Mouse (Mus musculus) liver, embryonic 12.5 days (tissue): ENCODE results near the gene Fam111a. TPM values are rescaled to one million over a fixed set of nuclear protein-coding genes. Genes with fewer than 3 reads are reported as not detected.

ENCODE experiments used
- ATAC-seq: fragments of 200-750 bp; cut with Nextera tagmentation; 2 replicates; pipeline ENCODE4 v1.8.0; 2017; ENCODE audit warnings: moderate number of reproducible peaks, mild to moderate bottlenecking, moderate library complexity
- H3K27ac ChIP-seq: fragments of 300-500 bp; sonication (generic); 2 replicates; pipeline ENCODE4 v1.5.1; 2016; ENCODE audit warnings: mild to moderate bottlenecking
- H3K27me3 ChIP-seq: fragments of 300-500 bp; sonication (generic); replicated peaks from 2 replicates; pipeline ENCODE4 v1.6.1; 2016; ENCODE audit warnings: mild to moderate bottlenecking, moderate library complexity
- H3K36me3 ChIP-seq: fragments of 300-500 bp; sonication (generic); 2 replicates; pipeline ENCODE4 v1.6.1; 2016; ENCODE audit warnings: mild to moderate bottlenecking, moderate library complexity
- H3K4me1 ChIP-seq: fragments of 300-500 bp; sonication (generic); 2 replicates; pipeline ENCODE4 v1.6.1; 2016
- H3K4me2 ChIP-seq: fragments of 300-500 bp; sonication (generic); 2 replicates; pipeline ENCODE4 v1.6.1; 2016; ENCODE audit warnings: mild to moderate bottlenecking, moderate library complexity
- H3K4me3 ChIP-seq: fragments of 300-500 bp; sonication (generic); 2 replicates; pipeline ENCODE4 v1.5.1; 2016; ENCODE audit warnings: mild to moderate bottlenecking, moderate library complexity
- H3K9ac ChIP-seq: fragments of 300-500 bp; sonication (generic); 2 replicates; pipeline ENCODE4 v1.6.1; 2016; ENCODE audit warnings: mild to moderate bottlenecking, moderate library complexity
- H3K9me3 ChIP-seq: fragments of 300-500 bp; sonication (generic); replicated peaks from 2 replicates; pipeline ENCODE4 v1.6.1; 2016; ENCODE audit warnings: mild to moderate bottlenecking, moderate library complexity
- WGBS: fragments of 180-500 bp; shearing (Covaris S2); methylation state at CpG from one replicate; pipeline ENCODE4 v1.1.7; 2016; ENCODE audit not compliant: insufficient replicate concordance; 5-methylcytosine and 5-hydroxymethylcytosine counted together
- polyA plus RNA-seq: library from polyadenylated mRNA; unstranded; fragments of >200 nt; fragmentation: Nextera tagmentation; extraction: Ambion mirVana; gene quantifications from 2 replicates; pipeline ENCODE4 v1.2.1, GENCODE M21; 2016

The Fam111a gene
- polyA plus RNA-seq, 1 experiment from 2014 or later, result 34.1 TPM

DNA sequence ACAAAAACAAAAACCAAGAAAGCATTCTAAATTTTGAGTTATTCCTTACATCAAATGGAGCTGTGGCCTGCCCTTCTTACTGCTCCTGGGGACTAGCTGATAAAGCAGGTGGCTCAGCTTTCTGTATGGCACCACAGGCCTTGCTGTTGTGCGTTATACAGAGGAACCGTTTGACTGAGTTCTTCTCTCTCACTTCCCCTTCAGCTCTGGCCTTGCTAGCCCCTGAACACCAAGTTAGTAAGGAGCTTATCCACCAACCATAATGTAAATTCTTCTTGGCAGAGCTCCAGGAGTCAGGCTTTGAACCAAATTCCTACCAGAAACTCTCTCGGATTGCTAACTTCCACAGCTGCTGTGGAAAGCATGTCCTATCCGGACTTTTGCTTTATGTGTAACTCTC, 21.5 kb downstream of the Fam111a start:
- WGBS, result 41% methylated on average over 4 of the region's 4 CpGs
- Histone ChIP-seq H3K4me1 (no peaks in the 10 kb centered on the region), H3K9ac (no peak overlapping the region), H3K9me3 (no peaks in the 10 kb centered on the region), H3K27me3 (no peaks in the 10 kb centered on the region), H3K27ac (no peak overlapping the region), H3K4me3 (no peak overlapping the region), H3K36me3 (no peaks in the 10 kb centered on the region), H3K4me2 (no peak overlapping the region)
- no peak for ATAC-seq

DNA sequence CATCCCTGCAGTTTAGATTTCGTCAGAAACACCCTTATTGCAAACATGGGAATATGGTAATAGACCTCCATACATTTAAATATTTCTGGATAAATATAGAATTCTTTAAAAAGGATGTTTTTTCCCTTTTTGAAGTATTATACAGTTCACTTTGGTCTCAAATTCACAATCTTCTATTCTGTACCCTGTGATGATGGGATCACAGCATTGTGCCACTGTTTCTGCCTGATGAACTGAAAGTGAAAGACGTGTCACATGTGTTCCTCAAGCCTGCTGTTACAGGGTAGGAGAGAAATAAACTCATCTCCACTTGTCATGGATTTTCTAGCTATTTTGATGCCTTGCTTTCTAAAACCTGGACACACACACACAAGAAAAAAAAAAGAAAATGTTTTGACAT, 25.3 kb downstream of the Fam111a start:
- ATAC-seq, result no peak
- Histone ChIP-seq H3K4me3 (no peak overlapping the region), H3K36me3 (peaks cover under 1% of the 10 kb centered on the region; the same call in 1 of the 2 replicates), H3K9me3 (no peaks in the 10 kb centered on the region), H3K4me2 (no peak overlapping the region), H3K27me3 (no peaks in the 10 kb centered on the region), H3K4me1 (peaks cover 31% of the 10 kb centered on the region), H3K9ac (no peak overlapping the region), H3K27ac (no peak overlapping the region)
- 56% methylated on average over 2 of the region's 2 CpGs for WGBS

DNA sequence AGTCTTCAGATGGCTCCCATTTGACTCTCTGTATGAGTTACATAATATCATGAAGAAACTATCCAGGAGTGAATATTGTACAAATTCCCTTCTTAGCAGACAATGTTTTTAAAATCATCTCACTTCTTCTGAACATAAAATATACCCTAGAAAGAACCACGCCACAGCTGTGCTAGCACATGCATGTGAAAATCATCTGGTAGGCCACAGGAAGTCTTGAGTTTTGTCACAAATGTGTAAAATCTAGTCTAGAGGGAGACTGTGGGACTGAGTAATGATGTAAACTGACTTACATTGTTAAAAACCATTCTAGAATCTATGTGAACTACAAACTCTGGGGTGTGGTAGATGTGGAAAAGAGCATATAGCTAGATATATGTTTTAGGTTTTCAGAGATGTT, 26.1 kb downstream of the Fam111a start:
- H3K36me3 ChIP-seq, result peaks cover 7% of the 10 kb centered on the region
- ATAC-seq, result no peak
- H3K27ac ChIP-seq, result no peak overlapping the region
- no peak overlapping the region for H3K4me2 ChIP-seq
- no peaks in the 10 kb centered on the region for H3K9me3 ChIP-seq
- no peak overlapping the region for H3K9ac ChIP-seq
- H3K4me3 ChIP-seq, result no peak overlapping the region
- WGBS, result 73% methylated on average over 1 of the region's 1 CpGs
- H3K4me1 ChIP-seq, result peaks cover 40% of the 10 kb centered on the region
- no peaks in the 10 kb centered on the region for H3K27me3 ChIP-seq

DNA sequence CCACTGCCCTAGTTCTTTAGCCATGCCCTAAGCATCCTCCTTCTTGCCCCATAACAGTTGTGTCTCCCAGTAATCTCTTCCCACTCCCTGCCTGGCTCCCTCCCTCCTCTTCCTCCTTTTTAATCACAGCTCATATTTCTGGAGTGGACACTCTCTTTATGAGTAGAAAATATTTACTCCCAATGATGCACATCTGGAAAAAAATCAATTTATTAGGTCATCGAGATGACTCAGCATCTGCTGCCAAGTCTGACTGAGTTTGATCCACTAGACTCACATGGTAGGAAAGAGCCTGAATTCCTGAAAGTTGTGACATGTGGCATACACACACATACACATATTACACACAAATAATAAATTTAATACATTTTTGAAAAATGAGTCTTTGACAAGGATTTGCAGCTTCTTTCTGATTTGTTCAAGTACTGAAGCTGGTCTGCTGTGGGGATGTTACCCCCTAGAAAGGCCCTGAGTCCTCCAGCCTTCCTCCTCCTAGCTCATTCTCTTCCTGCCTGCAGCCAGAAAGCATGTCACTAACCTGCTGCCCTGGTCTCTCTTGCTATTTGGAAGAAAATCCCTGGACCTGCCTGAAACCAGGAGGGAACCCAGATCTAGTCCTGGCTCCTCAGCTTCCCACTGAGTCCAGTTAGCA, 27.2 kb downstream of the Fam111a start:
- H3K36me3 ChIP-seq, result peaks cover 18% of the 10 kb centered on the region
- H3K4me3 ChIP-seq, result peak overlapping the region; percentile 74
- 58% methylated on average over 1 of the region's 1 CpGs for WGBS
- no peaks in the 10 kb centered on the region for H3K27me3 ChIP-seq
- H3K9me3 ChIP-seq, result no peaks in the 10 kb centered on the region
- ATAC-seq, result peak; percentile 22; the same call in 1 of the 2 replicates
- H3K4me2 ChIP-seq, result peak overlapping the region; percentile 80
- peak overlapping the region; percentile 78 for H3K27ac ChIP-seq
- H3K9ac ChIP-seq, result peak overlapping the region; percentile 60
- H3K4me1 ChIP-seq, result peaks cover 44% of the 10 kb centered on the region

DNA sequence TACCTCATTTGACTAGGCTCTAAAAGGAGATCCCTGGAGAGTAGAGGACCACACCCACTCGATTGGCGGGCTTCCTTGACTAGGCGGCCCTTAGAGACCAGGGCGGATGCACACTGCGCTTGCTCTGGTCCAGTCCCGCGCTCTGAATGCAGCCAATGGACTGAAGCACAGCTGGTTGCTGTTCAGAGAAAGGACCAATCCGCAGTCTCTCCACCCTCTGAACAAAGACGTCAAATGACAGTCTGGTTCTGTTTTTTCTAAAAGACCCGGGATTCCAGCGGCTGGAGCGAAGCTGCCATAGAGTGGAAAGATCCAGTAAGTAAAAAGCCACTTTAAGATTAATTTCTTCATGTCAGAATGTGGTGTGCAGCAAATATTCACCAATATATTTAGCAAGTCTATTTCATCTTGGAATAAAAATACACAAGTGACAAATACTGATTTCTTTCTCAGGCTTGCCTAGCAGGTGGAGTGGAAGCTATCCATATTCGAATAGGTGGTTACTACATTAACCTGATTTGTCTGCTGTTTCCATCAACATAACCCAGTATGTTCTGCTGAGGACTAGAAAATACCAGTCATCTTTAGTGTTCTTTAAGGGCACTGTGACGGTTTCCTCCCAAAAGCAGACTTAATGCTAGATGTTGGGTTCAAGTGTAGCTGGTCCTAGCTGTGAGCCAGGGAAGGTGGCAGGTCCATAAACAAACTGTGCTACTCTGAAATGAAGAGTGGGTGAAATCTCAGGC, 27.9 kb downstream of the Fam111a start:
- Histone ChIP-seq H3K27ac (peak overlapping the region; percentile 81), H3K9me3 (no peaks in the 10 kb centered on the region), H3K36me3 (peaks cover 25% of the 10 kb centered on the region), H3K4me2 (peak overlapping the region; percentile 80), H3K4me3 (peak overlapping the region; percentile 74), H3K27me3 (no peaks in the 10 kb centered on the region), H3K4me1 (peaks cover 49% of the 10 kb centered on the region), H3K9ac (peak overlapping the region; percentile 82)
- WGBS, result 4% methylated on average over 14 of the region's 14 CpGs
- ATAC-seq, result peak; percentile 100

DNA sequence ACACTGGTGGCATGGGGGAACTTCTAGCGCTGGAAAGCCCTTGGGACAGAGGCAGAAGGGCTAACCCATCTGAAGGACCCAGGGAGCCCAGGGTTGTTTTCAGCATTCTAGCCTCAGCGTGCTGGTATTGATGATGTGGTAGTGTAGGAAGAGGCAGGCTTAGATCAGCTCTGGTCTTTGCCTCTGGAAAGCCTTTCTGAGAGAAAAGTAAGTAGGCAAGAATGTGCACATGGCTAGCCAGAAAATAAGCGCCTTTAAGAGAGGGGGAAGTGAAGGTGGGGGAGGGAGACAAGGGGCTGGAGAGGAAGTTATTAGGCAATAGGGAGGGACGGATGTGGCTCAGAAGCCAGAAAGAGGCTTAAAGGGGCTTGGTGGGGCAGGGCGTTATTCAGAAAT, 28.5 kb downstream of the Fam111a start:
- WGBS, result 4% methylated on average over 5 of the region's 5 CpGs
- peak overlapping the region; percentile 82 for H3K9ac ChIP-seq
- H3K9me3 ChIP-seq, result no peaks in the 10 kb centered on the region
- H3K4me3 ChIP-seq, result peak overlapping the region; percentile 74
- no peaks in the 10 kb centered on the region for H3K27me3 ChIP-seq
- H3K36me3 ChIP-seq, result peaks cover 30% of the 10 kb centered on the region
- H3K4me1 ChIP-seq, result peaks cover 49% of the 10 kb centered on the region
- H3K27ac ChIP-seq, result peak overlapping the region; percentile 81
- ATAC-seq, result no peak; the same call in 1 of the 2 replicates
- peak overlapping the region; percentile 80 for H3K4me2 ChIP-seq

DNA sequence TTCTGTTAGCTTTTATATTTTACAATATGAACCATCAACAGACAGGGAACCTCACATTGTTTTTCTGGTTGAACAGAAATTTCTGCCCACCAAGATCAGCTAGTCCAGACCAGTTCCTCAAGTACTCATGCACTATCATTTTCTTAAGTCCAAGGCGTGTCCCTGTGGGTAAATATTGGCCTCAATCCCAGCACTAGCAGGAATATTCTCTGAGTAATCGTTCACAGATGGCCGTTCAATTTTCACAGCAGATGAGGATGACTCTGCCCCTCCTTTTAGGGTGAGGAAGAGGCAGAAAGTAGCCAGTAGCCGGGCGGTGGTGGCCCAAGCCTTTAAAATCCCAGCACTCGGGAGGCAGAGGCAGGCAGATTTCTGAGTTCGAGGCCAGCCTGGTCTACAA, 29.6 kb downstream of the Fam111a start:
- peaks cover 35% of the 10 kb centered on the region for H3K36me3 ChIP-seq
- ATAC-seq, result no peak
- H3K27ac ChIP-seq, result peak overlapping the region; percentile 1; the same call in 1 of the 2 replicates
- H3K9ac ChIP-seq, result peak overlapping the region; percentile 82
- 56% methylated on average over 7 of the region's 7 CpGs for WGBS
- H3K9me3 ChIP-seq, result no peaks in the 10 kb centered on the region
- peaks cover 49% of the 10 kb centered on the region for H3K4me1 ChIP-seq
- H3K4me2 ChIP-seq, result peak overlapping the region; percentile 80
- peak overlapping the region; percentile 74 for H3K4me3 ChIP-seq
- no peaks in the 10 kb centered on the region for H3K27me3 ChIP-seq

DNA sequence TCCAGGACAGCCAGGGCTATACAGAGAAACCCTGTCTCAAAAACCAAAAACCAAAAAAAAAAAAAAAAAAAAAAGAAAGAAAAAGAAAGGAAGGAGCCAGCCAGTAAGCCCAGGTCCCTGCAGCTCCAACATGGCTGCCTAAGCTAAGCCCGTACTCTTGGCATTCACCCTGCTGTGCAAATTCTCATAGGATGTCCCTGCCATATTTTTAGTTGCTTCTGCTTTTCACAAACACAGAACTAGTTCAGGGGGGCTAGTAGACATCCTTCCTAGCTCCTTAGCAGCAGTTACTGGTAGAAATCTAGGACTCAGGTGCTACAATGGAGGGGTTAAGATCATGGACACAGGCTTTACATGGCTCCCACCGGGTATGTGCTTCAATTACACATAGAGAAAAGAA, 30.0 kb downstream of the Fam111a start:
- Histone ChIP-seq H3K27ac (peak overlapping the region; percentile 34; the same call in 1 of the 2 replicates), H3K27me3 (no peaks in the 10 kb centered on the region), H3K36me3 (peaks cover 35% of the 10 kb centered on the region), H3K4me3 (peak overlapping the region; percentile 74), H3K4me2 (peak overlapping the region; percentile 80), H3K4me1 (peaks cover 49% of the 10 kb centered on the region), H3K9ac (peak overlapping the region; percentile 42; the same call in 1 of the 2 replicates), H3K9me3 (no peaks in the 10 kb centered on the region)
- 69% methylated on average over 2 of the region's 2 CpGs for WGBS
- no peak for ATAC-seq

DNA sequence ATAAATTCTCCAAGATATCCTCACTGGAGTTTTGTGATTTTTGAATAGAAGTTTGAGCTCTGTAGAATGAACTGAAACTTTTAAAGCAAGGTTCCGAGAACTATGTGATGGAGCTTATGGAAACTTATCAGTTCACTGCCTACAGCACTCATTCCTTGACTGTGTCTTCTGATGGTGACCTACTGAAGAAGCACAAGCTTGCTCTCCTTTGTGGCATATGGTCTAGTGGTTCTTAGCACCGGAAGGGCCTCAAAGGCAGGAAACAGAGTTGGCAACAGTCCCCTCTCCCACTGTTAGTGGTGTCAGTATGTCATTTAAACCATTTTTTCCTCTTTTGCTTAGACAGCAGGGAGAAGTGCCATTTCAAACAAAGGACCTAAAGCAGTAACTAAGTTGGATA, 31.1 kb downstream of the Fam111a start:
- Histone ChIP-seq H3K4me2 (peak overlapping the region; percentile 80), H3K27ac (no peak overlapping the region), H3K4me3 (no peak overlapping the region), H3K4me1 (peaks cover 49% of the 10 kb centered on the region), H3K9ac (no peak overlapping the region), H3K36me3 (peaks cover 35% of the 10 kb centered on the region), H3K9me3 (no peaks in the 10 kb centered on the region), H3K27me3 (no peaks in the 10 kb centered on the region)
- WGBS, result 52% methylated on average over 2 of the region's 2 CpGs
- ATAC-seq, result no peak

DNA sequence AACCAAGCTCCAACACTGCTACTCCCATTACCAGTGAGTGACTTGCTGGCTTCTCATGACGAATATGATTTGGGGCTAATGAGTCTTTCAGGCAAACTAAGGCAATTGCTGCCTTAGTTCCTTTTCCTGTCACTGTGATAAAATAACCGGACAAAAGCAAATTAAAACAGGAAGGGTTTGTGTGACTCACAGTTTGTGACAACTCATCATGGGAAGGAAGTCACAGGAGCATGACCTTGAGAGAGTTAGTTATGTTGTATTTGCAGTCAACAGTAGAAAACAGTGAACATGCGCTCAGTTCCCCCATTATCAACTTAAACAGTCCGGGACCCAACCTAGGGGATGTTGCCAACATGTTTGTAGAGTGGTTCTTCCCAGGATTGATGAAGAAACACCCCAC, 39.8 kb downstream of the Fam111a start:
- no peaks in the 10 kb centered on the region for H3K4me1 ChIP-seq
- WGBS, result 62% methylated on average over 4 of the region's 4 CpGs
- no peaks in the 10 kb centered on the region for H3K9me3 ChIP-seq
- no peaks in the 10 kb centered on the region for H3K27me3 ChIP-seq
- no peak overlapping the region for H3K4me3 ChIP-seq
- ATAC-seq, result no peak
- H3K36me3 ChIP-seq, result peaks cover 59% of the 10 kb centered on the region
- H3K9ac ChIP-seq, result no peak overlapping the region
- H3K27ac ChIP-seq, result no peak overlapping the region
- no peak overlapping the region for H3K4me2 ChIP-seq

DNA sequence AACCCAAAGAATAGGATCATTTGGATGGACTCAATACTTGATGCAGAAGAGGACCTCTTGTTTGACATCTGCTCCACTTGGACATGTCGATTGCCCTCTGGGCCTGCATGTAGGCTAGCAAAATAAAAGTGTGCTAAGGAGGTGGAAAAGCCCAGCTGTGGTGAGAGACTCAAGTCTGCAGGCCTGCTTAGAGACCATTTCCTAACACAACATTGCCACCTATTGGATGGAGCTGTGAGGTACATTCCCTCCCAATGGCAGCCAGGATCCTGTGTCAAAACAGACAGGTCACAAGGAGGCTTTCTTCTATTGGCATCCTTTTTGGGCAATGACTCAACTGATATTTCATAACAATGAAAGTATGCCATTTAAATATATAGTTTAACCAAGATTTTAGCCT, 46.4 kb downstream of the Fam111a start:
- H3K27ac ChIP-seq, result no peak overlapping the region
- H3K9me3 ChIP-seq, result no peaks in the 10 kb centered on the region
- 17% methylated on average over 1 of the region's 1 CpGs for WGBS
- H3K27me3 ChIP-seq, result peaks cover 16% of the 10 kb centered on the region
- peak; percentile 54 for ATAC-seq
- H3K4me2 ChIP-seq, result no peak overlapping the region
- no peak overlapping the region for H3K9ac ChIP-seq
- H3K4me1 ChIP-seq, result peaks cover 11% of the 10 kb centered on the region; the same call in 1 of the 2 replicates
- peaks cover 32% of the 10 kb centered on the region for H3K36me3 ChIP-seq
- no peak overlapping the region for H3K4me3 ChIP-seq

DNA sequence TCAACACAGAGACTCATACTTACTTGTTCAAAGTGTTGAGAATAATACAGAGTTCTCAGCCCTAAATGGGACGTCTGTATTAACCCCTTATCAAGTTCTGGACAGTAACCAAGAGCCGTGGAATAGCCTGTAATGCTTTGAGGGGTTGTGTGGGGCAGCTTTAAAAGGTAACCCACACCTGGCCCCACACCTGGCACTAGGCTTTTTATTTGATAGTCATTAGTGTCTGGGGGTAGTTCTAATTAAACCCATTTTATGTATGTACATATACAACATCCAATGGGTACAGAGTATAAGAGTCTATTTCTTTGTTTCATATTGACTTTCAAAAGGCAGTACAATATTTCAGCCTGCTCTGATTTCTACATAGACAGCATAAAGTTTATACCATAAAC, 49.6 kb downstream of the Fam111a start:
- Histone ChIP-seq H3K4me1 (peaks cover 11% of the 10 kb centered on the region; the same call in 1 of the 2 replicates), H3K4me2 (peak overlapping the region; percentile 79), H3K9me3 (no peaks in the 10 kb centered on the region), H3K36me3 (peaks cover 6% of the 10 kb centered on the region; the same call in 1 of the 2 replicates), H3K4me3 (no peak overlapping the region), H3K9ac (no peak overlapping the region), H3K27ac (no peak overlapping the region), H3K27me3 (peaks cover 21% of the 10 kb centered on the region)
- no peak; the same call in 1 of the 2 replicates for ATAC-seq
- 41% methylated on average over 2 of the region's 2 CpGs for WGBS
